Mouse (Mus musculus) frontal cortex, postnatal 36 days (tissue): ENCODE results near the gene Hspe1.
"Not testable (repeated sequence)": the region's sequence is repeated elsewhere in the genome, so short reads cannot be mapped to it uniquely, and the experiment has no call there.

Experiments used
- DNase-seq, 2 experiments: peaks; one replicate each; pipeline ENCODE4 v3.0.0; 2022; ENCODE audit warnings: low spot score in 2 of 2

Hspe1 gene

GRCm38 (mm10) chr1:55085781-55086366 is 2.1 kb upstream of the Hspe1 start:
- DNase-seq, result no peak

GRCm38 (mm10) chr1:55086868-55087400 is 998 bp upstream of the Hspe1 start:
- DNase-seq, result peak in 1 of 2 experiments; percentile 17

GRCm38 (mm10) chr1:55087401-55087904 is 479 bp upstream of the Hspe1 start:
- DNase-seq, result peak; percentile 61 to 70

- DNase-seq, result no peak
Measured at GRCm38 (mm10) chr1:55088611-55089497, 922 bp downstream of the Hspe1 start.

- DNase-seq, result no peak
Measured at GRCm38 (mm10) chr1:55089498-55090064, 1.6 kb downstream of the Hspe1 start.

- DNase-seq, result no peak
Measured at GRCm38 (mm10) chr1:55092056-55092455, 4.1 kb downstream of the Hspe1 start.

GRCm38 (mm10) chr1:55092469-55092868 is 4.5 kb downstream of the Hspe1 start:
- DNase-seq, result no peak

GRCm38 (mm10) chr1:55106919-55107585 is 19.1 kb downstream of the Hspe1 start:
- no peak for DNase-seq

- no peak for DNase-seq
Measured at GRCm38 (mm10) chr1:55107644-55108043, 19.7 kb downstream of the Hspe1 start.

GRCm38 (mm10) chr1:55108473-55108872 is 20.5 kb downstream of the Hspe1 start:
- DNase-seq, result no peak

- no peak for DNase-seq
Measured at GRCm38 (mm10) chr1:55109066-55109766, 21.3 kb downstream of the Hspe1 start.

GRCm38 (mm10) chr1:55123046-55123445 is 35.1 kb downstream of the Hspe1 start:
- no peak for DNase-seq

- no peak for DNase-seq
Measured at GRCm38 (mm10) chr1:55123561-55123960, 35.6 kb downstream of the Hspe1 start.

GRCm38 (mm10) chr1:55124136-55124535 is 36.2 kb downstream of the Hspe1 start:
- DNase-seq, result not testable (repeated sequence)

- no peak for DNase-seq
Measured at GRCm38 (mm10) chr1:55129716-55130115, 41.8 kb downstream of the Hspe1 start.

- no peak for DNase-seq
Measured at GRCm38 (mm10) chr1:55130190-55130916, 42.4 kb downstream of the Hspe1 start.

- DNase-seq, result peak; percentile 91
Measured at GRCm38 (mm10) chr1:55130943-55131401, 43.0 kb downstream of the Hspe1 start, which contains the start of gene Mob4. Mob4 (plus strand) TSS chr1:55131231.

GRCm38 (mm10) chr1:55131424-55132014 is 43.6 kb downstream of the Hspe1 start:
- DNase-seq, result peak in 1 of 2 experiments; percentile 42

GRCm38 (mm10) chr1:55132308-55132707 is 44.4 kb downstream of the Hspe1 start:
- no peak for DNase-seq

GRCm38 (mm10) chr1:55133173-55133572 is 45.2 kb downstream of the Hspe1 start:
- DNase-seq, result no peak
